Mouse (Mus musculus): Measurements from ENCODE around the gene Pus10.
"Not testable (repeated sequence)": the region's sequence is repeated elsewhere in the genome, so short reads cannot be mapped to it uniquely, and the experiment has no call there.

DNA sequence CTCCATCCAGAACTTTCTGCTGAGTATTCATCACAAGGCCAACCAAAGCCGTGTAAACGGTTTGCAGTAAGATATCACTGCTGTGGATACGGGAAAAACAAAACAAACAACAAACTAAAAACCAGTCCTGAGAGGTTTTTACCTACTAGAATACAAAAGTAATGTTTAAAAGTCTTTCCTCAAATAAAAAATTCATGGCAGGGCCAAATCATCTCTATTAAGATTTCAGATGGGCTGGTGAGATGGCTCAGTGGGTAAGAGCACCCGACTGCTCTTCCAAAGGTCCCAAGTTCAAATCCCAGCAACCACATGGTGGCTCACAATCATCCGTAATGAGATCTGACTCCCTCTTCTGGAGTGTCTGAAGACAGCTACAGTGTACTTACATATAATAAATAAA, 101.9 kb downstream of the Pus10 start:
- TF ChIP-seq POLR2A (IDR thresholded peaks at IDR 0.05; ENCODE audit: control insufficient read depth in 1 of 2, insufficient read depth in 1 of 2, low read depth in 1 of 2, low read length in 2 of 2, poor library complexity in 1 of 2); USF2 (IDR thresholded peaks at IDR 0.05; ENCODE audit: borderline replicate concordance in 1 of 2, insufficient read depth in 1 of 2, low read depth in 1 of 2, low read length in 2 of 2); CTCF (IDR thresholded peaks at IDR 0.05 in 2 of 3, conservative IDR thresholded peaks at IDR 0.05 in 1 of 3; ENCODE audit: control insufficient read depth in 1 of 3, insufficient read depth in 1 of 3, low read depth in 2 of 3, low read length in 3 of 3, poor library complexity in 1 of 3, severe bottlenecking in 1 of 3); CHD1 (IDR thresholded peaks at IDR 0.05; ENCODE audit: low read depth, low read length); ZC3H11A (IDR thresholded peaks at IDR 0.05; ENCODE audit: low read depth, low read length); HCFC1 (IDR thresholded peaks at IDR 0.05; ENCODE audit: low read depth, low read length); E2F4 (IDR thresholded peaks at IDR 0.05; ENCODE audit: borderline replicate concordance, low read depth, low read length); ZNF384 (IDR thresholded peaks at IDR 0.05; ENCODE audit: low read depth, low read length); GATA1 (IDR thresholded peaks at IDR 0.05; ENCODE audit: low read depth, low read length); SMC3 (IDR thresholded peaks at IDR 0.05; ENCODE audit: low read depth, low read length): not testable (repeated sequence)

All from MEL (cell line).